Comparison of ENCODE assay signal across 21 mouse cellular contexts in the genomic region with DNA sequence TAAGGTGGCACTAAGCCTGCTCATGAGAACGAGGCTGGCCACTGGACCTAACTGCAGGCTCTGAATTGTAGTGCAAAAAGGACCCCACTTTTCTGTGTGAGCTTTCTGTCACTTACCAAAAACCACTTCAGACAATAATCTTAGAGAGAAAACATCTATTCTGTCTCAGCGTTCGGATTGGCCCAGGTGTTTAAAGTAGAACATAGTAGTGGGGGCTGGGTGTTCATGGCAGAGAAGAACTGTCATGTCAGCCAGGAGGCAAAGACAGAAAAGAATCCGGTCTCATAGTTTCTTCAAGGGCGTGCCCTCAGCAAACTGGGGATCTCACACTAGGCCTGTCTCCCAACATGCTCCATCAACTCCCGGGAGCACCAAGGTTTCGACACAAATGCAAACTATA. TPM values are rescaled to one million over a fixed set of nuclear protein-coding genes. Genes with fewer than 3 reads are reported as not detected.
DNase-seq lines count a peak whose midpoint lies in the region; TF ChIP-seq lines count a peak whose summit lies in the region.
"Had no signal": no experiment of that assay in that cellular context is flagged by ENCODE, and none has a peak within 500 bp of the region (broad histone marks: within the 10 kb centered on the region; RNA-seq: fewer than 3 reads in every experiment).

No protein-coding gene starts in this region.

- TF ChIP-seq POLR2A in thymus, adult 2 months (IDR thresholded peaks at IDR 0.05; ENCODE audit: control insufficient read depth, extremely low read depth, insufficient read depth, low read length, poor library complexity), result no peak

- no peaks in the 10 kb centered on the region for H3K27me3 ChIP-seq in thymus, adult 2 months (ENCODE audit: control insufficient read depth, insufficient read depth, low read length)
- H3K27me3 ChIP-seq: embryonic facial prominence, embryonic 12.5 days; forebrain, embryonic 13.5 days; forebrain, embryonic 15.5 days; Patski had no signal

- H3K36me3 ChIP-seq in thymus, adult 2 months (ENCODE audit: control insufficient read depth, insufficient read depth, low read length), result no peaks in the 10 kb centered on the region
- H3K36me3 ChIP-seq: embryonic facial prominence, embryonic 10.5 days; embryonic facial prominence, embryonic 12.5 days; forebrain, embryonic 15.5 days; G1E had no signal

- peak overlapping the region; percentile 94 for H3K27ac ChIP-seq in thymus, adult 2 months (ENCODE audit: control insufficient read depth, insufficient read depth, low read length)
- H3K27ac ChIP-seq: embryonic facial prominence, embryonic 10.5 days; embryonic facial prominence, embryonic 12.5 days; forebrain, embryonic 13.5 days; forebrain, embryonic 15.5 days had no signal

- DNase-seq in thymus, adult 2 months, result peak; percentile 24
- no peak for DNase-seq in thymus, postnatal 4 days
- DNase-seq in thymus, postnatal 10 days (ENCODE audit: low spot score in 2 of 2), result peak; percentile 37
- DNase-seq in thymus, postnatal 25 days, result peak; percentile 40
- no peak for DNase-seq in spleen, adult 12 weeks (ENCODE audit: low spot score)
- DNase-seq in urinary bladder, adult 2 months (ENCODE audit: low spot score), result no peak
- DNase-seq: adrenal gland, adult 8-10 months; adrenal gland, postnatal 14 days; adrenal gland, postnatal 36 days; B cell, adult 2 months; cerebellum, adult 11-12 months; cerebellum, adult 2 months; cerebellum, adult 9-10 months; cerebellum, postnatal 10 days; cerebellum, postnatal 25 days had no signal

- TF ChIP-seq CTCF in thymus, adult 2 months (IDR thresholded peaks at IDR 0.05; ENCODE audit: borderline replicate concordance, control insufficient read depth, extremely low read depth, insufficient read depth, low read length, poor library complexity), result no peak

- peaks cover 26% of the 10 kb centered on the region for H3K4me1 ChIP-seq in thymus, adult 2 months (replicated peaks; ENCODE audit: control insufficient read depth, insufficient read depth, low read length)
- H3K4me1 ChIP-seq: embryonic facial prominence, embryonic 10.5 days; embryonic facial prominence, embryonic 12.5 days; forebrain, embryonic 13.5 days; forebrain, embryonic 15.5 days had no signal

- WGBS in thymus, adult 2 months, result 46% methylated on average over 7 of the region's 7 CpGs

- H3K4me3 ChIP-seq in thymus, adult 2 months (ENCODE audit: control insufficient read depth, insufficient read depth, low read length), result no peak overlapping the region
- H3K4me3 ChIP-seq: embryonic facial prominence, embryonic 10.5 days; embryonic facial prominence, embryonic 12.5 days; forebrain, embryonic 13.5 days; forebrain, embryonic 15.5 days had no signal

RNA-seq across cellular contexts. Expression of gene Egln1, which starts 28.9 kb away (rescaled TPM):
- 40.5 and 43.1 TPM in 2 replicates for polyA plus RNA-seq in thymus, adult 2 months (2012; rRNA removed)
- polyA plus RNA-seq in urinary bladder, adult 2 months (2012; rRNA removed), result 33.5 and 43.6 TPM in 2 replicates

RNA-seq across cellular contexts. Expression of gene Tsnax, which starts 34.8 kb away (rescaled TPM):
- 54.9 and 60.1 TPM in 2 replicates for polyA plus RNA-seq in thymus, adult 2 months (2012; rRNA removed)
- polyA plus RNA-seq in urinary bladder, adult 2 months (2012; rRNA removed), result 94.6 and 98.2 TPM in 2 replicates

Comparison
In these comparisons a context has a peak if more than half of its experiments do, and no peak if none do; other contexts are left out.
1. DNase-seq: peak in thymus, adult 2 months (single experiment), thymus, postnatal 10 days (2 of 2) and thymus, postnatal 25 days (single experiment); none in thymus, postnatal 4 days (single experiment), spleen, adult 12 weeks (single experiment) and urinary bladder, adult 2 months (single experiment).